Mouse (Mus musculus): ENCODE results near the gene Krt222.
A peak's percentile ranks its signal among the peaks of the same experiment; 100 is the strongest.

The Krt222 gene

DNA sequence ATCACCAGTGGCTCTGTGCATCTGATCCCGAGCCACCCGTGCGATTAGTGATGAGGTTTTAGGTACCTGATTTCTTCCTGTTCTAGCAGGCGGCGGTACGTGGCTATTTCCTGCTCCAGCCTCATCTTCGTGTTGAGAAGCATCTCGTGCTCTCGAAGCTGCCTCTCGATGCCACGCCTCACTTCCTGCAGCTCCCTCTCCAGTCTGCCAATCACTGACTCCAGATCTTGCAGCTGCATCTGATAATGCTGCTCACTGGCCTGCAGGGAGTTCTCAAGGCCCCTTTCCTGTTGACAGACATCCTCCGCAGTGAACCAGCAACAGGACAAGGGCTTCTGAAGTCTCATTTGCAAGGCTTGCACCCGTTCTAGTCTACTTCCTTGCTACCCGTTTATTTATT is 5.4 kb downstream of the Krt222 start:
- no peak for DNase-seq (ENCODE audit: low spot score)

DNA sequence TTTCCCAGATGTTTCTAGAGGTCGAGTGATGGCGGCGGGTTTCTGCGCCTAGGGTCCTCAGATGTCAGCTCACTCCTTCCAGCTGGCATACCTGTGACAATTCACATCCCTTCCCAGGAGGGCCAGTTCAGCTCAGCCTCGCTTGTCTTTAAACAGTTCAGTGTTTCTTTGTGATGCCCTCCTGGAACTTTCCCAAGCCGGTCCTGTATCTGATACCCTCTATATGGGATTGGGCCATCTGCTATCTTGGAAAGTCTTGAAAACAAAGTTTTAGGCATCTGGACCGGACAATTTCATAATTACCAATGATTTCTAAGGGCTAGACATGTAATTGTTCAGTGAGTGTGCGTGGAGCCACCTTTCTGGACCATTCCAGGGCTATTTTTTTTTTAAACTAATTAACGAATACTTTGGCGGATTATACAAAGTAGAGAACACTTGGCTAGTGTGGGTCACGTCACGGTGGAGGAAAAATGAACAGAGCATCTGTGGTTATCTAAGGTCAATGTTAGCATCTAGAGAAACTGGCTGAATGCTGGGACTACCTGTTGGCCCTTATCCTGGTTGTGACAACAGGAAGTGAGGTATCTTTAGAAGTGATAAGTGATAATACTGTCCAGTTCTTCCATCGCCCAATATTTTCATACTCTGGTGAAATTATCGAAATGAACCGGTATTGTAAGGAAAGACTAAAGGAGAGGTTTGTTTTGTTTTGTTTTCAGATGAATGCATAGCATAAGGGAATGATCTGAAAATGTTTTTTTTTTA is 12.7 kb downstream of the Krt222 start:
- no peak for DNase-seq (ENCODE audit: low spot score)

DNA sequence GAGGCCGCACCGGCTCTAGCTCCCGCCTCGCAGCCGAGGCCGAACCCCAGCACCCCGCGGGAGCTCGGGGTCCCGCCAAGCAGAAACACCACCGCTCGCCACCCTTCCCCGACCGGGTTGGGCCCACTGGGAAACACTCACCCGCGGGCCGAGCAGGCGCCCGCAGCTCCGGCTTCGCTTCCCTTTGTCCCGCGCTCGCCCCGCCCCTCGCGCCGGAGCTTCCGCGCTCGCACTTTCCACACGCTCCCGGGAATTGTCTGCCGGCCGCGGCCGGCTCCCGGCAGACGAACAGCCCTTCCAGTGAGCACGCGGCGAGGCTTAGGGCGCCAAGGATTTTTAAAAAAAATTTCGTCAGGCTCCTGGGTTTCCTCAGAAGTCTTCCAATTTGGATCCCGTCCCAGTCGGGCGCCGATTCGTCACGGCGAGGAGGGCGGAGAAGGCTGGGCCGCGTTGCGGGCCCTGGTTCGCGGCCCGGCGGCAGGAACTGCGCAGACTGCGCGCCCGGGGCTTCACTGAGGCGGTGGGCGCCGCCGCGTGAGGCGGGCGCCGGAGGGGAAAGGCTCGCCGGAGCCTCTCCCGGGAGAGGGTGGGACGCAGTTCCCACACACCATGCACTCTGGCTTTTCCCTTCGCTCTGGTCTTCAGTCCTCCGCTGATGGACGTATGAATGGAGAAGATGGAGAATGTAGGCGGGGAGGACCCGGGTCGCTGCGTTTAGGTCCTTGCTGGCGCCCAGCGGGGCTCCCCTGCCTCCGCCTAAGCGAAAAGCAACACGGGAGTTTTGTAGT is 13.4 kb downstream of the Krt222 start, which contains the start of gene Smarce1:
TSS of gene Smarce1 (minus strand) at position 757 of the 788 bp plus-strand sequence.
- DNase-seq (ENCODE audit: low spot score): peak; percentile 81

DNA sequence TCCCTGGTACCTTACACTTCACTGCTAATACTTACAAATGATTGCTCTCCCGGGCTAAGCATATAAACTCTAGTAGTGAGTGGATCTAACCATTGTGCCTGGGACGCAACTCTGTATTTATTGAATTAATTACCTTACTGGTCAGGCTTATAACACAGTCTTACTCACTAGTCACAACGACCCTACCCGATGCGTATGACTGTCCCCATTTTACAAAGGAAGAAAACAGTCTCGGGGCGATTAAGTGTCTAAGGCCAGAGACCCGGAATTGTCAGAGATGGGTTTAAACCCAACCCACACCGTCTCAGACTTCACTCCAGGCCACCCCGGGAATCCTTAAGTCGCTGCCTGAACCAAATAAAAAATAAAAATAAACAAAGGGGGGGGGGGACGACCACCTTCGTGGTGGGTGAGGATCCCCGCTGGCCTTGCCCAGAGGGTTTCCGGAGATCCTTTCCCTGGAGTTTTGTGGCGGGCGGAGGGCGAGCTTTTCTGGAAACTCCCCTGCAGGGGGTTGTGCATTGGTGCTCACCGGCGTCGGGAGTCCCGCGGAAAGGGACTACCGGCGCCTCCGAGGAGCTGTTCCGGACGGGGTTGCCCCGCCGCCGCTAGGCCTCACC is 14.1 kb downstream of the Krt222 start:
- DNase-seq (ENCODE audit: low spot score): peak; percentile 42

DNA sequence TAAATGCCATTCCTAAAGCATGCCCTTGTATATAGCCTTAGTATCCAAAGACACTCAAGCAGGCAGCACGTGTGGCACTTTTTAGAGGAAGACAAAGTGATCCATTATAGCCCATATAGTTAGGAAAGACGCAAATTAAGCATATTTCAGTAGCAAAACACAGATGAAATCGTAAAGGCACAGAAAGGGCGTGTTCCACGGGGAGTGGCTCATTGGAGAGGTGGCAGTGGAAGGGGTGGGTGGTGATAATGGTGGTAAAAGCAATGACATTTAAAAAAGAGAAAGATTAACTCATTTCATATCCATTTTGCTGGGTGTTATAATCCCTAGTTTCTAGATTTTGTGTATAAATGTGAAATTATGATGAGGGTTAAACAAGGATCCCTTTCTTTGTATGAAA is 17.6 kb downstream of the Krt222 start:
- DNase-seq (ENCODE audit: low spot score): no peak

DNA sequence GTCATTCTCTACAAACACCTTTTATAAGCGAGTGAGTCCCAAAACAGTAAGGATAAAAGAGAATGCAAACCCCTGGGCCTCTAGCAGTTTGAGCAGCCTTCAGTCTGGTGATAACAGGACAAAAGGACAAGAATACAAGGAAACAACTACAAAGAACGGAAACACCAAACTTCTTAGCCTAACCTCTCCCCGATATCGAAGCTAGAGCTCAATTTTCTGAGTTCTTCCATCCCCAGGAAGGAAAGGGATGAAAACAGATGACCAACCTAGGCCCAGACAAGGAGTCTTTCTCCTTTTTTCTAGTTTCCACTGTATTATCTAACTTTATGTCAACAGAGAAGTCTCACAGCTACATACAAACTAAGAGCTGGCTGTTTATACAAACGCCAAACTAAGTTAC is 20.6 kb downstream of the Krt222 start:
- DNase-seq (ENCODE audit: low spot score): no peak

DNA sequence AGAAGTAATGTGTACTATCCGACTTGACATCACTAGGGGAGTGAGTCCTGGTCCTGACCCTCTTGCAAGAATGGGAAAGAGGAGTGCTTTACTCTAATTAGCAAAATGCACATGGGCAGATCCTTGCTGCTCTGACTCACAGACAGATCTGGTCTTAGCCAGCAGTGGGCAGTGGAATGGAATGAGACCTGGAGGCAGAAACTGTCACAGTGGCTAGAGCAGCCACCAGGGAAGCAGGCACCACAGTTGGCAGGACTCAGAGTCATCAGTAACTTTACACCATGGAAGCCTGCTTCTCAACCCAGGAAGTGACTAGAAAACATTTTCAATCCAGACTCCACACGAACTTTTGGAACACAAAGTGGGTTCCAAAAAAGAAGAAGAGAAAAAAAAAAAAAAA is 22.1 kb downstream of the Krt222 start:
- no peak for DNase-seq (ENCODE audit: low spot score)

DNA sequence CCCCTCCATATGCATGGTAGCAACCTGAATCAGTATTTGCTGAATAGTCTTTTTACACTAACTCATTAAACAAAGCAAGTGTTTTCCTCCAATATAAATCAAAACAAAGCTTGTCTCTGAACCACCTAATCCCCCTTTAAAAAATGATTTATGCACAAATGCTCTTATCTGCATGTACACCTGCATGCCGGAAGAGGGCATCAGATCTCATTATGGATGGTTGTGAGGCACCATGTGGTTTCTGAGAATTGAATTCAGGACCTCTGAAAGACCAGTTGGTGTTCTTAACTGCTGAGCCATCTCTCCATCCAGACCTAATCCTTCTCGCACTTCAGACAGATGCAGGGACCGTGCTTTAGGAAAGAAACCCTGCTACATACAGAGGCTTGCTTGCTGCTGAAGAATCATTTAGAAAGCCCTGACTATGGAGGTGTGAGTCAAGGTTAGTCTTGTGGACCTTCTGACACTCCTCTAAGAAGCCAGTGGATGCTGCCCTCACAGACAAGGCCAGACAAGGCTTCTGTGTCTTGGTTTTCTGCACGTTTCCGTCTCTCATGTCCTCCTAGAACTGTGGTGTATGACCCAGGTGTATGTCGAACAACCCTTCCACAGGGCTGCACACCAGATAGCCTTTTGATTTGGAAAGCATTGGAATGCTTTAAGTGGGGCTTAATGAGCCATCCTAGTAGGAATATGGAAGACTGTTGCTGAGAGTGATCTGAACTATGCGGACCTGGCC is 26.5 kb downstream of the Krt222 start:
- DNase-seq (ENCODE audit: low spot score): no peak

DNA sequence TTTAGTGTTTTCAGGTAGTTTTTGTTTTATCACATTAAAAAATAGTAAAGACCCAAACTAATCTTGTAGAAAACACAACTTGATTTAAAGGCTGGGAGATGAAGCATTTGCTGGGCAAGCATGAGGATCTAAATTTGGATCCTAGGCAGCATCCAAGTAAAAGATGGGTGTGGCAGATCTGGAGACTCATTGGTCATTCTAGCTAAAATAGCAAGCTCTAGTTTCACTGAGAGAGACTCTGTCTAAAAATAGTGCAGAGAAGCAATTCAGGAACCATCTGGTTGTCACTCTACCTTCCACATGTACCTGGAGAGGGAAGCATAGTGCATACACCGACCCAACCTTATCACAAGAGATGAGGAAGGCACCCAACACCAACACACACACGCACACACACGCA is 27.7 kb downstream of the Krt222 start:
- no peak for DNase-seq (ENCODE audit: low spot score)

DNA sequence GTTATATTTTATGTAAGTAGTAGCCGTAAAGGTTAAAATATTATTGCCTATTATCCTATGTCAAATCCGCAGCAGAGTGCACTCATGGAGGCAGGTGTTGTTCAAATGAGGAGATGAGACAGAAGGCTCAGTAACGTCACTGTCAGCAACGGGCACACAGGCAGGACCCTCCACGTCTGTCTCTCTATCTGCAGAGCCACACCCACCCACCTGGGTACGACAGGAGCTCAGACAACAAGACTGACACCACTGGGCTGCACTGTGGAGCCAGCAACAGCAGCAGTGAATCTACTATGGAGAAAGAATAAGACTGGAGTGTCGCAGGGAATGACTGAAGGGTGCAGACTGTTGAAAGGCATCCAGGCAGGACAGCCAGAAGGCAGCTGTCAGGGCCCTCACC is 31.2 kb downstream of the Krt222 start:
- DNase-seq (ENCODE audit: low spot score): no peak

DNA sequence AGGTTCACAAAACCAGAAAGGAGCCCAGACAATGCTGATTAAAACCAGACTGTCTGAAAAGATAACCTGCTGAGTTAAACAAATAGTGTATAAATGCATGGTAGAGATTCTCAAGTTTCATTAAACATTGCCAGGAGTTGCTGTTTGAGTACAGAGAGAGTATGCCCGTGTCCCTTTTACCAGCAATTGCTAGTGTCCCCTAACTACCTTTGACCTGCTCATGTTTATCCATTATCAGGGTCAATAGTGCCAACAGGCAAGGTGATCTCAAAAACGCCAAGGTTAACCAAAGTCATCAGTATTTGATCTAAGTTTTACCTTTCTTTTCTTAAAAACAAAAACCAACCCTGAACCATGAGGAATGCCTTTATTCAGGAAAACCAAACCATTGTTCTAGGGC is 31.9 kb downstream of the Krt222 start:
- no peak for DNase-seq (ENCODE audit: low spot score)

DNA sequence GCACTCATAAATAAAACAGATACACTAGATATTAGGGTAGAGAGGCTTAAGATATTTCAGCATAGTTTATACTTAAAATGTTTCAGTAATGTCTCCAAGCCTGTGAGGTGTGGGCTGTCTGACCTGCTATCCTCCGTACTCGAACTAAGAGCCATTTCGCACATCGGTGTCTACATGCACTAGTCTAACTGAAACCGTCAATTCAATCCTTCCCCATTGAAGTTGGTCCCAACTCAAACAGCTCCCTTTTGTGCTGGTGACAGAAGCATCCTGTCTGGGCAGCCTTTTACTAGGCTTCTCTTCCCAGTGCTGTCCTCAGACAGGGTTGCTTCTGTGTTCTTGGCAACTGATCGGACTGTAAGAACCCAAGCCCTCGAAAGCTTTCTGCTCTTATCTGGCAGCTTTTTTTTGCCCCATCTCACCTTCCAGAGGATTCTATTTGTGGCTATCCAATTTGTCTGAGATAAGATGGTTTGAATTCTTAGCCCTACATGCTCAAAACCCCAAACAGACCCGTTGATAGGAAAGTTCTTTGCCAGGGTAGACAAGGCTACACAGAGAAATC is 35.7 kb downstream of the Krt222 start:
- DNase-seq (ENCODE audit: low spot score): no peak

DNA sequence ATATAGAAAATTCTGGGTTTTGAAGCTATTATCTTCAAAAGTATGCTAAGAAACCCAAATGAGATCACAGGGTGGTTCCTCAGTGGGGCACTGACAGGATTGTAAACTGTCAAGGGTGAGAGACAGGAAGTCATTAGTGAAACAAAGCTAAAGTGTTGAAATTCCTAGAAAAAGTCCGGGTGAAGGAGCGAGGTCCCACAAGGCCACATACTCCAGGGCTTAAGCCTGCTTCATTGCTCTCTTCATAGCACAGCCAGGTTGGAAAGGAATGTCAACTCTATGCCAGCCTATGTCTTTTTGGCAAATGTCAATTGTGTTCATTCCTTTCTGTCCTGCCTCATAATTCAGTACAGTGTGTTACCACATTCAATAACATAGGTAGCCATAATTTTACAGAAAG is 36.4 kb downstream of the Krt222 start:
- no peak for DNase-seq (ENCODE audit: low spot score)

DNA sequence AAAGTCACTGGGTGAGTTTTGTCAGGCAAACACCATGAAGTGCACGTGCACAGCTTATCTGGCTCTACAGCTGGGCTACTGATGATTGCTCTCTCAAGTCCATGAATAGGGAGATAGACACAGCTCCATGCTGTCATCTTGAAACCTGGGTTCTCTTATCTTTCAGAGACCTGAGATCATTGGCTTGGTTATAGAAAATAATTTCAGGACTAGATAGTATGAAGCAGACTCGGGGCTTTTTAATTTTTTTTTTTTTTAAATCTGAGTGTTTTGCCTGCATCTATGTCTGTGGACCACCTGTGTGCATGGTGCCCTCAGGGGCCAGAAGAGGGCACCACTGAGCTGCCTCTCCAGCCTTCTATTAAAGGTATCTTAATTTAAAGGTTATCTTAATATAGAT is 36.9 kb downstream of the Krt222 start:
- peak; percentile 50 for DNase-seq (ENCODE audit: low spot score)

DNA sequence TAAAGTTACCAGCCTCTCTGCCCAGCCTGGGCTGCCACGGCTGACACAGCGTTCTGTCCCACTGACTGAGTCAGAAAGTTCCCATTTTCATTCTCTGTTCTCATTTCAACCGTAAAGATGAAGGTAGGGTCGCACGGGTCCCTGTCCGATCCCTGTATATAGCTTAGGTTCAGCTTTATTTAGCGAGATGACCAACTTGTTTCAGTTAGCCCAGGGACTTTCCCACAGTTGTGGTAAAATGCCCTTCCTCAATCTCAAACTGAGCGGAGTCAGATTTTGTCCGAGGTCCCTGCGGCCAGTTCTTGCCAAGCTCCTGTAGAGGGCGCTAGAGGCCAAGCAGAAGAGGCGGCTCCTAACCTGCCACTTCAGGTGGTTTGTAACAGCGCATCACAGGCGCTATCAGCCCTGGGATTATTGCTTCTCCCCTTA is 54.7 kb downstream of the Krt222 start:
- DNase-seq (ENCODE audit: low spot score): peak; percentile 71

DNA sequence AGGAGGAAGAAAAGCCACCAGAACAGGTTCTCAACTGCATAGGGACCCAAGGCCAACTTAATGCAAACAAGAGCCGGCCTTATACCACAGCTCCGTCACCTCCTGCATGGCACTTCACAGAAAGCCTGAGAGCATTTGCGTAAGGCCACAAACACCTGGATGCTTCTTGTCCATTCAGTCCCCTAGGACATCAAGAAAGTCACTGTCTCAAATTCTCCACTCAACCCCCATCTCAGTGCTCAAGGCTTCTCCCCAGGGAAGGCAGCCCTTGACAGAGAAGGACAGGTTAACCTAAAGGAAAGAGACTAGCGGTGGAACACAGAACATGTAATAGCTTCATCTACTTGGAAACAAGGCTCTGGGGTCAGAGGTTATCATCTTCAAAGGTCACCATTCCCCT is 56.5 kb downstream of the Krt222 start:
- no peak for DNase-seq (ENCODE audit: low spot score)

DNA sequence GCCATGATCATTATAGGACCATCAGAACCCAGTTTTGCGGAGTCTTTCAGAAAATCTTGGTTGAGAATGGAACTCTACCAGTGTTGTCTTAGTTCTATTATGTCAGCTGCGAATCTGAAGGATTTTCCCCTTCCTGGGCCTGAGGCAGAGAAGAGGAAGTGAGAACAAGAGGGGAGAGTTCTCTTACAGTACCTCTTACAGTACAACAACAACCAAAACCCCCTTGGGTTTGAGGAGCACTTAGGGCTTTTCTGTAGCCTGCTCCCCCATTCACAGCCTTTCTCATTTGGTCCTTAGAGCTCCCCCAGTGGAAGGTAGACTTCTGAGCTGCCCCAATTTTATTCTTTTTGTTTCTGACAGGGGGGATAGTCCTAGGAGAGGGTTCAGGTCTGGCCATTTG is 57.0 kb downstream of the Krt222 start:
- no peak for DNase-seq (ENCODE audit: low spot score)
